Mouse (Mus musculus) layer of hippocampus, postnatal 14 days (tissue): ENCODE data around the gene Nr2c2ap. TPM values are rescaled to one million over a fixed set of nuclear protein-coding genes. Genes with fewer than 3 reads are reported as not detected.

Source experiments
- DNase-seq, 2 experiments: peaks; one replicate each; pipeline ENCODE4 v3.0.0; 2021 to 2022; ENCODE audit warnings: low spot score in 2 of 2, mixed read lengths in 1 of 2
- total RNA-seq, 2 experiments: library from RNA; stranded (reverse); gene quantifications; 2 replicates each; pipeline ENCODE4 v1.2.3; 2021

Gene Nr2c2ap
- total RNA-seq, 2 experiments from 2014 or later, result 26.9 to 31.2 TPM

DNA sequence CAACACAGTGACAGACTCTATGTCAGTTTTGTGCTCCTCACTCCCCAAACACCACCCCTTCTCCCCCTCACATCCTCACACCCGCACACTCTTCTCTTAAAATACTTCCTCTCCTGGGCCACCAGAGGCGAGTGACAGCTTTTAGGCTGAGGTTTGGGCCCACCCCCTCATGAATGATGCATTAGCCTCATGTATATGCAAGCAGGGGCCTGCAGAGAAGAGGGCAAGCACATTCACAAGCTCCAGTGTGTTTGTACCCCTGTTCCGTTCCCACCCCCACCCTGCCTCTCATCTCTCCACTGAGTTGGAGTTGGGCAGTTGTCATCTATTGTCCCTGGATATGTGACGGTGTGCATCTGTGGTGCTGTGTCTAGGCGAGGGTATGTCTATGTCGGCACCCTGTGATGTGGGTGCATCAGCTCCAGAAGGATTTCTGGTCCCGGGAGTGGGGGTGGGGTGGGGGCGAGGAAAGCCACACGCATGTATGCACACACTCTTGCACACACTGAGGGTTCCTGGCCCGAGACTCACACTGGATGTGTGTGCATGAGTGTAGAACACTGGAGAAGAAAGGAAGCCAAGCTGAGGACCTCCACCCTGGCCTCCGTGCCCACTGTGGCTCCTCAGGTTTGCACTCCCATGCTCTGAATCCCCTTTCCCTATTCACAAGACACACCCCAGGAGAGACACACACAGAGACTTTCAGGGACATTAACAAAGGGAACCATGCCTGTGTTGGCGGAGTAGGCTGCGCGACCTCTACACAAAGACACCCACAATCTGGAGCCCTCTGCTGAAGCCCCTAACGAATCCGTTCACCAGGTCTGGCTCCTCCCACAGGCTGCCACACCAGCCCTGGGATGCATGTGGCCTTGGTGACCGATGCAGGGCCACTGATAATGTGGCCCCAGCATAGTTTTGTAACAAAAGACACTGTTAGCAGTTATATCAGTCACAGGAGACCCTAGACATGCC, 12.1 kb upstream of the Nr2c2ap start:
- peak; percentile 55 to 78 for DNase-seq

DNA sequence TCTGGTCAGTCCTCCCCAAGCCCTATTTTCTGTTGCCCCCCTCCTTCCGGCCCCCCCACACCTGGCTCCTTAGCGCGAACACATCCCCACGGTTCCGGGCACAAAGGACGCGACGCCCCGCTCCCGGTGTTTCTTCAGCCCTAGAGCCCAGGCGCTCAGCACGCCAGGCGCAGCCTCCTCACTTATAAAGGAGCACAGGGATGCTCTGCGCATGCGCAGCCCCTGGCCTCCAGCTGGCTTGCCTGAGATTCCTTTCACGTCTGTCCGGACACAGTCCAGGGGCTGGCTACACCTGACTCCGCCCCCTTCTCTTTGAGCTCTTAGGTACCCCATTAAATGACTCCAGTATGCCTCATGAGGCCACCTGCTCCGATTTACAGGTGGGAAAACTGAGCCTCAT, 10.5 kb upstream of the Nr2c2ap start, which contains the start of gene Ncan:
TSS of gene Ncan (minus strand) at position 207 of the 400 bp plus-strand sequence.
- peak; percentile 92 to 93 for DNase-seq

DNA sequence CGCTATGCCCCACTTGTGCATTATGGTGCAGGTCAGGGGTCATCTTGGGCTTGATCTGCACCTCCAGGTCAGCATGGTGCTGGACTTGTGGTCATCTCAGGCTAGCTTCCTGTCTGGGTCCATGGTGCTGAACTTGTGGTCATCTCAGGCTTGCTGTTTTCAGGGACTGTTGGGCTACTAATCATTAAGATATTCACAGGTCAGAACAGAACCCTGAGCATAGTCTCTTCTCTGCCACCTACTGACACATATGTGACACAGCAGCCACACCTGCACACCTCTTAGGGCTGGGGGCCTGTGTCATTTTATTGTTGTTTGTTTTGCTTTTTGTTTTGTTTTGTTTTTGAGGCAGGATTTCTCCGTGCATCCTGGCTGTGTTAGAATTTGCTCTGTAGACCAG, 8.3 kb upstream of the Nr2c2ap start:
- no peak for DNase-seq

DNA sequence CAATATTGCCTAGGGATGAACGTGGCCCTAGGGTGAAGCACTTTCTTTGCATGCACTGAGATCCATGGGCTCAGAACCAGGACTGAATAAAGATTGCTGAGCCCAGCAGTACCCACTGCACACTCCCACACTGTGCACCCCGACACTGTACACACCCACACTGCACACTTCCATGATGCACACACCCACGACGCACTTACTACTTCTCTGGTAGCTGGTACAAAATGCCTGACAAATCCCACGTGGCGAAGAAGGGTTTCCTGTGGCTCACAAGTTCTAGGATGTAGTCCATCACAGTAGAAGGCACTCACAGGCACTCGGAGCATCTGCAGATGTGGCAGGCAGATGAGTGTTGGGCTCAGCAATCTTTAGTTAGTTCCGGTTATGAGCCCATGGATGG, 6.1 kb upstream of the Nr2c2ap start:
- DNase-seq, result no peak

DNA sequence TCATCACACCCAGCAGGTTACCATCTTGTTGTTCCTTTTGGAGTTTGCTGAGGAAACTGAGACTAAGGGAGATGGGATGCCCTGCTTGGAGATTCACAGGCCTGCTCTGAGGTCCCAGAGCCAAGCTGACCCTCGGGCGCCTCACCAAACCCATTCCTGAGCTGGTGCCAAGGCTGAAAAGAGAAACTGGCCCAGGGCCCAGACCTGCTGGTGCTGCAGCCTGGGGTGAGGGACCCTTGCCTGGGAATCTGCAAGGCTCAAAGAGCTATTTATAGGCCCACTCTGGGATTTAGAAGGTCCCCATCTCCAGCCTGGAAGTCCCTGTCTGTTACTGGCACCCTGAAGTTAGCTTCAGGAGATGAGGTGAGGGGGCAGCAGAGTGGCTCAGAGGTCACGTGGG, 2.7 kb upstream of the Nr2c2ap start:
- peak; percentile 66 to 85 for DNase-seq

DNA sequence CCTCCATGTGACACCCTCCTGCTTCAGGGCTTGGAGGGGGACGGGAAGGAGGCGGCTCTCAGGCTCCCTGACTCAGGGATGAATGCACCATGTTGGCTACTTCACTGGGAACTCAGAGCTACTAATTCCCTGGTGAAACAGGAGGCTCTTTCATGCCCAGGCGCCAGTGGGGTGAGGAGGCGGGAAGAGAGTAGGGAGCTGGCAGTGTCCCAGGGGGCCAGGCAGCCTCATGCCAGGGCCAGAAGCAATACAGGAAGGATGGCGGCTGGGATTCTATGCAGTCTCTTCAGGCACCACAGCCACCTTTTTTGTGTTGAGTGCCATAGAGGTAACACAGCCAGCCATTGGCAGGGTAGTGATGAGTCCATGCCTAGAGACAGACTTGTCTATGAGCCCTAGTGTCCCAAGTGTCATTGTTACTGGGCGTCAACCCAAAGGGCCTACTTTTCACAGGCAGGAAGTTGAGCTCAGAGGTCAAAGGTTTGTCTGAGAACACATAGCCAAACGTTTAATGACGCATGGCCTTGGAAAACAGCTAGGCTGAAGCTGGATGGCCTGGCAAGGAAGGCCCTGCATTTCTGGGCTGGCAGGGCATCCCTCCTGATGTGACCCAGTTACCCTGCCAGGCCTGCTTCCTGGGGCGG, 1.7 kb upstream of the Nr2c2ap start:
- peak; percentile 76 to 90 for DNase-seq

DNA sequence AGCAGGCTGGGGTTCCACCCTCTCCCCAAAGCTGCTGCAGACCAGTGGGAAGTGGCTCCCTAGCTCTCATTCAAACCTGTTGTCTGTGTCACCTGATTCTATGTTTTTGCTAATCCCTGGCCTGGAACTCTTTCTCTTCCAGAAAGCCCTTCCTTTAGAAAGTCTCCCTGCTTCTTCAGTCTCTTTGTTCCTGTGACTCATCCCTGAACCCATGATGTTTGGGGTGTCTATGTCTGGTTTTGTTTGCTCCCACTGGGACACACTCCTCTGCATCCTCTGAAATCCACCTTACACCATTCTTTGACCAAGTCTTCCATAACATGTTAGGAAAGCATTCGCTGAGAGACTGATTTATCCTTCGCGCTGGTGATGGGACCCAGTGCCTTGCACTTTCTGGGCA, 1.1 kb upstream of the Nr2c2ap start:
- DNase-seq, result no peak

DNA sequence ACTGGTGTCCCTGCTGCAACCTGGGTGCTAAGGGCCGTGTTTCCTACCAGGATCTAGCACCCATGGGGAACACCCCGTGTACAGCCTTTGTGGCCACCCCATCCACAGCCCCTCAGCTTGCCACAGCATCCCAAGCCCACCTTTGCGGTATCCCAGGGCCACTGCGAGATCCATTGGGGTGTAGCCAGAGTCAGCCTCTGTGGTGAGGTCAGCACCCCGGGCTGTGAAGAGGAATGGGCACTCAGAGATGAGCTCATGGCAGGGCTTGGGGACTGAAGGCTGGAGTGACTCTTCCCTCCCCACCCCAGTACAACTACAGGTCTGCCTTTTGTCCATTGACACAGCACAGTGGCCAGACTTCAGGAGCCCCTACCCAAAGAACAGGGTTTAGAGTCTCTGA, 3.0 kb downstream of the Nr2c2ap start:
- no peak for DNase-seq

DNA sequence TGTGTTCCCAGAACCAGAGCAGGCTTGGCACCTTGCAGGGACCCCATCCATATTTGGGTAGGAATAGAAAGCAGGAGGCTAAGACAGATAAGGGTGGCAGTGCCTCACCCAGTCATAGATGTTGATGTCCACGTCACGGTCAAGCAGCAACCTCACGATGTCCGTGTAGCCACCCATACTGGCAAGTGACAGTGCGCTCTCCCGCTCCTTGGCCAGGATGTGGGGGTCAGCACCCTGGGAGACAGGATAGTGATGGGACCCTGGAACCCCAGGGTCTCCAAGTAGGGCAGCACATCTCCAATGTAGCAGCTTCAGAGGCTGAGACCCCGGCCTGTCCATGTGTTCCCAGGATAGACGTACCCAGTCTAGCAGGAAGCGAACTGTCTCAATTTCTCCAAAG, 3.8 kb downstream of the Nr2c2ap start:
- no peak for DNase-seq

DNA sequence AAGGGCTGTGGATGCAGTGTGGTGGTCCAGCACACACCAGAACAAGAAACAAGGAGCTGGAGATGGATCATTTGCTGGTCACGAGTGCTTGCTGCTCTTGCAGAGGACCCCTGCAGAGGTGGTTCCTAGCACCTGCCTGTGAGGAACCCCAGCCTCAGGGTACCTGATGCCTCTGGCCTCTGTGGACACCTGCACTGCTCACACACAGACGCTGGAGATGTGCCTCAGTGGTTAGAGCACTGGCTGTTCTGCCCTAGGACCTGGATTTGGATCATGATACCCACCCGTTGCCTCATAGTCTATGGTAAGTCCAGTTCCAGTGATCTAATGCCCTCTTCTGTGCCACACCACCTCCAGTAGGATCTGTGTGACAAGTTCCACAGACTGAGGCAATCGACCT, 5.5 kb downstream of the Nr2c2ap start:
- DNase-seq, result no peak

DNA sequence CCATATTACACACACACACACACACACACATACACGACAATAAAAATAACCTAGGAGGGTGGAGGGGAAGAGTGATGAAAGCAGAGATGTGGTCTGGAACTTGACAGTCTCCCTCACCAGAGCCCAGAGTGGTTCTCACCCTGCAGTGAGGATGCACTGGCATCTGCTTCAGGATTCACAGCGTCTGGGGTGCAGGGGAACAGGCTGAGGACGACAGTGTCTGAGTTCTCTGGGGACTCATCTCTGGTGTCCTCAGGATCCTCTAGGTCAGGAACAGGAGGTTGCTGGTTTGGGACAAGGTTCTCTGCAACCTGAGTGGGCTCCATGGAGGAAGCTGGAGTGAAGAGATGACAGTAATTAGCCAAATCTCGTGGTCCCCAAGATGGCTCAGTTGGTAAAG, 6.8 kb downstream of the Nr2c2ap start:
- no peak for DNase-seq

DNA sequence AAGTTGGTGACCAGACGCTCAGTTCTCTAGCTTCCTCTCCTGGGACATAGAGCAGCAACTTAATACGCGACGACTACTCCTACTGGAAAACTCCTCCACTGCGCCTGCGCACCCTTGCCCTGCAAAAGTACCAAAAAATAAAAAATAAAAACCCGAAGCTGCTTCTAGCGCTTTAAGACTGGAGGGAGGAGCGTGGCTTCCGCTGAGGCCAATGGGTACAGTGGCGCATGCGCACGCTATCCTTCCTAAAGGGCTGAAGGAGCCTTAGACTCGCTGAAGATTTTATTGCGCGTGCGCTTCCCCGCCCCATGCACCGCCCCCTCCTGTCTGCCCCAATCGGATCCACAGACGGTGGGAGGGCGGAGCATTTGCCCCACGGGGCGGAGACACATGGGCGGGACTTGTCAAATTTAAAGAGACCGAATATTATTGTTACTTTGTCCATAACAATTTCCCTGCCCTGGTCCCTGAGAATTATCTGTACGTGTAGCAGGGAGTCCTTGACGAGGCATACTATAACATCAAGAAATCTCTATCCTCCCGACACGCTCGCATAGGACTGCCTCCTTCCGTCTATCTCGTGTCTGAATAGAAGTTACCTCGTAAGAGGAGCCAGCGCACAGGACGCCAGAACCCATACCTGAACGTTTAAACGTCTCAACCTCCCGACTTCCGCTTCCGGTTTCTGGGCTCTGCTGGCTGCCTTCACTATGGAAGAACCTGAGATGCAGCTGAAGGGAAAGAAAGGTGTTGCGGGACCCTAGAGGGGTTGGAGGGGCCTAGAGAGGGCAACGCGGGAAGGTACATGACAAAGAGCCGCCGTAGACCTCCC, 8.1 kb downstream of the Nr2c2ap start, which contains the start of the genes Rfxank, Borcs8 and Mef2b:
TSS of gene Rfxank (minus strand) at position 129 of the 832 bp plus-strand sequence.
TSS of gene Borcs8 (plus strand) at position 474 of the 832 bp plus-strand sequence.
TSS of gene Mef2b (plus strand) at position 686 of the 832 bp plus-strand sequence.
- peak; percentile 96 to 99 for DNase-seq

DNA sequence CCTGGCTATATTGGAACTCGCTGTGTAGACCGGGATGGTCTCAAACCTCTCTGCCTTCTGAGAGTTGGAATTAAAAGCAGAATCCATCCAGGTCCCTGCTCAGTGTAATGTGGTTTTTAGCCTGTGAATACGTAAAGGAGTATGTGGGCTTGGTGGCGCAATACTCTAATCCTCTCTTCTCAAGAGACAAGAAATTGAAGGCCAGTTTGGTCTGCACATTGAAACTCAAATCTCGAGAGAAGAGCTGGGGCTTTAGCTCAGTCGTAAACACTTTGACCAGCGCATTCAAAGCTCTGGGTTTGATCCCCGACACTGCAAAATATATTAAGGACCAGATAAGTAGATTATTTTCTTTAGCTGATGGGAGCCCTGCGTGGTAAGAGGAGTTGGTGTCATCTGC, 8.8 kb downstream of the Nr2c2ap start:
- DNase-seq, result no peak

DNA sequence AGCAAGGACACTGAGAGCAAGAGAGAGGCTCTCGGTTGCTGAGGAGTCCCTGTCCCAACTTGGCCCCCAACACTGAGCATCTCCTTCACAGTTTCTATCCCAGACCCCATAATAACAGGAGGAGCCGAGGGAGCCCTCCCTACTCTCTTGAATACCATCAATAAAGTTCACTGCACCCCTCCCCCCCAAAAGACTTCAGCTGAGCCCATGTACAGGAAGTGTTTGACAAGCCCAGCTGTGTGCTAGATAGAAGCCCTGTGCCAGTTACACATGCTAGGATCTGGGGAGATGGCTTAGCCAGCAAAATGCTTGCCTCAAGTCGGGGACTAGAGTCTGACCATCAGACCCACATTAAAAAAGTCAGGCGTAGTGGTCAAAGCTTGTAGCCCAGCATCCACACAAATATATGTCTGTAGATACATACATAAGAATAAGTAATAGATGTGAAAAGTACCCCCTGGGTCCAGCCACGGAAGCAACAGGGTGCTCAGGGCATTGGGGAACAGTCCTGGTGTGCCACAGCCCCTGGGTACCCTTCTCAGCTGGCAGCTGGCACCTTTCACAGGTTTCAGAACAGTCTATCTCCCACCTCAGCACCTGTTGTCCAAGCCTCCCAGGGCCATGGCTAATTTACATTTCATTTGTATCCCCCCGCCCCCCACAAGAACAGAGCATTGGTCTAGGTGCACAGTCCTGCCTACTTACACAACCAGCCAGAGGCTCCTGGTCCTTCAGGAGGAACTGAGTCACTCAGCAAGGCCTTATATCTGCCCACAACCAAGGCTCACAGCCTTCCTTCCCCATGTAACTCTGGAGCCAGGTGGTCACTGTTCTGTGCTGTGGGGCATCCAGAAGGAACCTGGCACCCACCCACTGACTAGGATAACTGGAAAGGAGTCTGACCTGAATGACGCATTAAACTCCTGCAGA, 16.8 kb downstream of the Nr2c2ap start:
- no peak for DNase-seq

DNA sequence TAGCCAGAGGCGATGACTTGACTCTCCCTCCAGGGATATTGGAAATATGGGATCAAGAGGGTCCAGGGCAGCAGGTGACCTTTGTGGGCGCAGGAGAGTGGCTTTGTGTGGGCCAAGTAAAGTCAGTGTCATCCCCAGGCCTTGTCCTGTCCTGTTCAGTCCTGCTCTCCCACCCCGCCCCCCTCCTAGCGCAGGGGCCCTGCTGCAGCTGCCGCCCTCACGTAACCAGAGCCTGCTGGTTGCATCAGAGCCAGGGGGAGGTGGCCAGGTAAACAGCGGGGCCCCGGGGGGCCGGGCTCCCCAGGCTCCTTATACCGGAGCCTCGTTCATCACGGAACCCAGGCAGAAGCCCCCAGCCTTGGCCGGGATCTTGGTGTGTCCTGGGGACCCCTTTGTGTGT, 19.0 kb downstream of the Nr2c2ap start:
- DNase-seq, result no peak

DNA sequence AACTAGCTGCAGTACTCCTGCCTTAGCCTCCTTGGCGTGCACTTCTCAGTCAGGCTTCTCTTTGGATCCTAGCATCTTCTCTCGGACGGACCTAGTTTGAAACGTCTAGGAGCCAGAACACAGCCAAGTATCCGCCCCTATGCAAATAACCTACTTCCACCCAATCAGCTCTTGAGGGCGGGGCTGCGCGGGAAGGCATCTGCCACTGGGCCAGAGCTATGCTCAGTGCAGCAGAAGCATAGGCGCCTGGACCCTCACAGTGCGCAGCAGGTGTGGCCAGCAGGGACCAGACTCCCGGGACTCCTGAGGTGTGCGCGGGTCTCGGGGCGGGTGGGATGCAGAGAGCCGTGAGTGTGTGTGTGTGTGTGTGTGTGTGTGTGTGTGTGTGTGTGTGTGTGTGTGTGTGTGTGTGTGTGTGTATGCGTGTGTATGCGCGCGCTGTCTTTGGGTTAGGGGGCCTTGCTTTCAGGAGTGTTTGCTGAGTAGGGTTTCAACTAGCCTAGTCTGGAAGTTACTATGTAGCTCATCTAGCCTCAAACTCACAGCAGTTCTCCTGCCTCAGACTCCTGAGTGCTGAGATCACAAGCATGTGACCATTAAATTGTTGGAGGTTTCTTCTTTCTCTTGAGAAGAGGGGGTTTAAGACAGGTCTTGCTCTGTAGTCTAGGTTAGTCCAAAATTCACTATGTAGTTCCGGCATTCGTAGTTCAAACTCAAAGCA, 21.6 kb downstream of the Nr2c2ap start:
- DNase-seq, result peak; percentile 30 to 57

DNA sequence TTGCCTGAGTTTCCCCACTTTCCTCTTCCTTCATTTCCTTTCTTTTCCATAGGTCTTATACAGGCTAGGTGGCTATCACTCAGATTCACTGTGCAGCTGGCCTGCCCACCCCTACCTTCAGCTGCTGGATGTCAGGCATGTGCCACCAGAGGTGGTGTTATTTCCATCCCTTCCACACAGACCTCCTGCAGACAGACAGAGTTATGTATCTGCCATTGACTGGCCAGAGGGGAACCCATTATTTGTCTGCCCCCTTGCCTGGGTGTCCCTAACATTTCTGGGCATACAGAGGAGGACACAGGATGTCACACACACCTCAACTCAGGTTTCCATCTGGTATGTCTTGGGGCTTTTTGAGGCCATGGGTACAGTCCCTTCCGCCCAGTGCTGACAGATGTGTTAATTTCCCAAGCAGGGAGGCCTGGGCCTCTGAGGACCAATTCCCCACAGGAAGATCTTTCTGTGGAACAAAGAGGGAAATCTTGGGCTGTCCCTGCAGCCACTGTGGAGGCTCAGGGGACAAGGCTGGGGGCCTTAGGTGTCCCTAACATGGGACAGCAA, 26.2 kb downstream of the Nr2c2ap start:
- DNase-seq, result no peak

DNA sequence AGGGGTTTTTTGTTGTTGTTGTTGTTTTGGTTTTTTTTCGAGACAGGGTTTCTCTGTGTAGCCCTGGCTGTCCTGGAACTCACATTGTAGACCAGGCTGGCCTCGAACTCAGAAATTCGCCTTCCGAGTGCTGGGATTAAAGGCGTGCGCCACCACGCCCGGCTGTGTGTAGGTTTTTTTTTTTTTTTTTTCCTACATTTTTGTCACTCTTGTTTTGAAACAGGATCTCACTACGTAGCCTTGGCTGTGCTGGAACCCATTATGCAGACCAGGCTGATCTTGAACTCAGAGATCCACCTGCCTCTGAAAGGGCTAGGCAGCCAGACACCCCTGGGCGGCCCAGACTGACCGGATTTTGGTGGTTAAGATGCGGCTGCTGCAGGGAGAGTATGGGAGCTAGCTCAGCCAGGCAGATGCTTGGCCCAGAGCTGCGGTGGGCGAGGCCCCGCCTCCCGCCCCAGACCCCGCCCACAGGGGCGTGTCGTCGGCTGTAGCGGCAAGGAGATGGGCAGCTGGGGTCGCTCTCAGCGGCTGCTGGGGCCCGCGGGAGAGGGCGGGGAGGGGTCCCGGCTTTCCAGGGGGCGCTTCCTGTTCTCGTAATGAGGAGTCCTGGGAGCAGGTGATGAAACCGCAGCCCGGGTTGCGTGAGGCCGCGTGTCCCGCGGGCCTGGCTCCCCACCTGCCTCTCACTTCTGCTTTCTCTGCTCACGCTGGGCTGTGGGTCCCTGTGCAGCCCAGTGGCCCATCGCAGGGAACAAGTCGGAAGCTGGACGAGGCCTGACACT, 27.1 kb downstream of the Nr2c2ap start:
- DNase-seq, result peak; percentile 54 to 59
